Mouse (Mus musculus) lung, embryonic 15.5 days (tissue): ENCODE measurements at regions not wholly inside any gene's neighbourhood (a gene's known extent, or its start where the extent isn't known, plus 50 kb on each side); places are given as distances from the start of the nearest gene placed in this dataset.

ENCODE experiments used
- ATAC-seq: fragments of 200-750 bp; cut with Nextera tagmentation; 2 replicates; pipeline ENCODE4 v1.8.0; 2017; ENCODE audit warnings: moderate number of reproducible peaks, borderline replicate concordance; ENCODE audit not compliant: low FRiP score, low TSS enrichment; ENCODE audit errors: extremely low read depth
- H3K27ac ChIP-seq: fragments of 300-500 bp; sonication (generic); 2 replicates; pipeline ENCODE4 v1.5.1; 2015; ENCODE audit warnings: moderate library complexity, mild to moderate bottlenecking, inconsistent platforms
- H3K27me3 ChIP-seq: fragments of 300-500 bp; sonication (generic); 2 replicates; pipeline ENCODE4 v1.6.1; 2015; ENCODE audit warnings: inconsistent platforms
- H3K36me3 ChIP-seq: fragments of 300-500 bp; sonication (generic); 2 replicates; pipeline ENCODE4 v1.6.1; 2015; ENCODE audit warnings: inconsistent platforms
- H3K4me1 ChIP-seq: fragments of 300-500 bp; sonication (generic); 2 replicates; pipeline ENCODE4 v1.6.1; 2015; ENCODE audit warnings: inconsistent platforms
- H3K4me2 ChIP-seq: fragments of 300-500 bp; sonication (generic); 2 replicates; pipeline ENCODE4 v1.6.1; 2015; ENCODE audit warnings: inconsistent platforms, mild to moderate bottlenecking, moderate library complexity
- H3K4me3 ChIP-seq: fragments of 300-500 bp; sonication (generic); 2 replicates; pipeline ENCODE4 v1.5.1; 2015; ENCODE audit warnings: mild to moderate bottlenecking, inconsistent platforms
- H3K9ac ChIP-seq: fragments of 300-500 bp; sonication (generic); 2 replicates; pipeline ENCODE4 v1.6.1; 2015; ENCODE audit warnings: inconsistent platforms
- H3K9me3 ChIP-seq: fragments of 300-500 bp; sonication (generic); 2 replicates; pipeline ENCODE4 v1.6.1; 2016; ENCODE audit warnings: inconsistent platforms
- WGBS: fragments of 180-500 bp; shearing (Covaris S2); methylation state at CpG from one replicate; pipeline ENCODE4 v1.1.7; 2015; 5-methylcytosine and 5-hydroxymethylcytosine counted together

GRCm38 (mm10) chr14:118374819-118375520 is 108.2 kb downstream of the Gm9376 start:
- WGBS = 89% methylated on average over 10 of the region's 10 CpGs
- Histone ChIP-seq H3K27ac (no peak overlapping the region), H3K9me3 (no peaks in the 10 kb centered on the region), H3K9ac (no peak overlapping the region), H3K36me3 (no peaks in the 10 kb centered on the region), H3K27me3 (no peaks in the 10 kb centered on the region), H3K4me1 (no peaks in the 10 kb centered on the region), H3K4me2 (no peak overlapping the region), H3K4me3 (no peak overlapping the region)
- ATAC-seq = no peak

- no peaks in the 10 kb centered on the region for H3K4me1 ChIP-seq
These were observed 108.9 kb downstream of the Gm9376 start for GRCm38 (mm10) chr14:118375641-118376040.

GRCm38 (mm10) chr14:118379624-118380023 is 112.9 kb downstream of the Gm9376 start:
- no peak overlapping the region for H3K4me3 ChIP-seq
- H3K4me2 ChIP-seq = no peak overlapping the region
- H3K9ac ChIP-seq = no peak overlapping the region

More at GRCm38 (mm10) chr14:118375641-118376040, 108.9 kb downstream of the Gm9376 start:
- Histone ChIP-seq H3K4me2 (no peak overlapping the region), H3K9me3 (no peaks in the 10 kb centered on the region), H3K4me3 (no peak overlapping the region), H3K36me3 (no peaks in the 10 kb centered on the region), H3K9ac (no peak overlapping the region), H3K27ac (no peak overlapping the region), H3K27me3 (no peaks in the 10 kb centered on the region)
- no peak for ATAC-seq
- 89% methylated on average over 12 of the region's 12 CpGs for WGBS

GRCm38 (mm10) chr14:118385529-118385932 is 118.8 kb downstream of the Gm9376 start:
- H3K36me3 ChIP-seq = no peaks in the 10 kb centered on the region
- no peaks in the 10 kb centered on the region for H3K27me3 ChIP-seq
- H3K4me3 ChIP-seq = no peak overlapping the region
- 4% methylated on average over 7 of the region's 7 CpGs for WGBS
- H3K27ac ChIP-seq = no peak overlapping the region
- no peaks in the 10 kb centered on the region for H3K9me3 ChIP-seq
- H3K9ac ChIP-seq = no peak overlapping the region
- peak; percentile 73; the same call in 1 of the 2 replicates for ATAC-seq
- 0 out of 2 replicates have a peak, but pooled peaks cover 5% of the 10 kb centered on the region for H3K4me1 ChIP-seq
- H3K4me2 ChIP-seq = peak overlapping the region; percentile 48

More at GRCm38 (mm10) chr14:118379624-118380023, 112.9 kb downstream of the Gm9376 start:
- no peaks in the 10 kb centered on the region for H3K9me3 ChIP-seq
- H3K4me1 ChIP-seq = no peaks in the 10 kb centered on the region
- H3K36me3 ChIP-seq = no peaks in the 10 kb centered on the region
- WGBS = 86% methylated on average over 8 of the region's 8 CpGs
- no peak for ATAC-seq
- no peaks in the 10 kb centered on the region for H3K27me3 ChIP-seq
- H3K27ac ChIP-seq = no peak overlapping the region

GRCm38 (mm10) chr14:118388061-118388460 is 121.3 kb downstream of the Gm9376 start:
- H3K4me3 ChIP-seq = no peak overlapping the region
- 0 out of 2 replicates have a peak, but pooled peaks cover 5% of the 10 kb centered on the region for H3K4me1 ChIP-seq
- no peak overlapping the region for H3K9ac ChIP-seq
- H3K27me3 ChIP-seq = no peaks in the 10 kb centered on the region
- ATAC-seq = no peak
- 80% methylated on average over 15 of the region's 15 CpGs for WGBS
- no peak overlapping the region for H3K27ac ChIP-seq
- no peak overlapping the region for H3K4me2 ChIP-seq
- H3K36me3 ChIP-seq = no peaks in the 10 kb centered on the region
- H3K9me3 ChIP-seq = no peaks in the 10 kb centered on the region

- Histone ChIP-seq H3K4me3 (no peak overlapping the region), H3K4me1 (no peaks in the 10 kb centered on the region), H3K36me3 (no peaks in the 10 kb centered on the region), H3K9me3 (no peaks in the 10 kb centered on the region), H3K4me2 (no peak overlapping the region), H3K27ac (no peak overlapping the region), H3K27me3 (no peaks in the 10 kb centered on the region), H3K9ac (no peak overlapping the region)
- no peak for ATAC-seq
- WGBS = 57% methylated on average over 3 of the region's 3 CpGs
These were observed 124.0 kb downstream of the Gm9376 start for GRCm38 (mm10) chr14:118390790-118391189.

- H3K4me2 ChIP-seq = no peak overlapping the region
- H3K9me3 ChIP-seq = no peaks in the 10 kb centered on the region
- ATAC-seq = no peak
- H3K9ac ChIP-seq = no peak overlapping the region
- H3K27me3 ChIP-seq = no peaks in the 10 kb centered on the region
- no peak overlapping the region for H3K27ac ChIP-seq
- 84% methylated on average over 5 of the region's 5 CpGs for WGBS
- no peak overlapping the region for H3K4me3 ChIP-seq
- no peaks in the 10 kb centered on the region for H3K36me3 ChIP-seq
- H3K4me1 ChIP-seq = no peaks in the 10 kb centered on the region
These were observed 124.8 kb downstream of the Gm9376 start for GRCm38 (mm10) chr14:118391561-118391960.

- H3K27me3 ChIP-seq = no peaks in the 10 kb centered on the region
- ATAC-seq = no peak
- WGBS = 54% methylated on average over 6 of the region's 6 CpGs
- H3K4me1 ChIP-seq = no peaks in the 10 kb centered on the region
- H3K9me3 ChIP-seq = no peaks in the 10 kb centered on the region
- H3K36me3 ChIP-seq = no peaks in the 10 kb centered on the region
- no peak overlapping the region for H3K4me2 ChIP-seq
- no peak overlapping the region for H3K27ac ChIP-seq
- no peak overlapping the region for H3K4me3 ChIP-seq
- H3K9ac ChIP-seq = no peak overlapping the region
These were observed 126.9 kb downstream of the Gm9376 start for GRCm38 (mm10) chr14:118393676-118394075.

- Histone ChIP-seq H3K4me1 (no peaks in the 10 kb centered on the region), H3K27me3 (peaks cover 46% of the 10 kb centered on the region), H3K4me3 (no peak overlapping the region), H3K36me3 (no peaks in the 10 kb centered on the region), H3K9ac (no peak overlapping the region), H3K4me2 (no peak overlapping the region), H3K9me3 (no peaks in the 10 kb centered on the region), H3K27ac (no peak overlapping the region)
- ATAC-seq = no peak
- WGBS = 72% methylated on average over 4 of the region's 4 CpGs
These were observed 147.5 kb downstream of the Gm9376 start for GRCm38 (mm10) chr14:118414275-118414674.

- peaks cover 47% of the 10 kb centered on the region for H3K27me3 ChIP-seq
- no peaks in the 10 kb centered on the region for H3K4me1 ChIP-seq
- no peak for ATAC-seq
- no peak overlapping the region for H3K27ac ChIP-seq
- 0 out of 2 replicates have a peak, but pooled peaks cover 4% of the 10 kb centered on the region for H3K9me3 ChIP-seq
- 58% methylated on average over 7 of the region's 7 CpGs for WGBS
- no peak overlapping the region for H3K4me3 ChIP-seq
- no peaks in the 10 kb centered on the region for H3K36me3 ChIP-seq
- no peak overlapping the region for H3K4me2 ChIP-seq
- H3K9ac ChIP-seq = no peak overlapping the region
These were observed 149.4 kb downstream of the Gm9376 start for GRCm38 (mm10) chr14:118416163-118416562.

- Histone ChIP-seq H3K4me2 (no peak overlapping the region), H3K9ac (no peak overlapping the region), H3K4me1 (0 out of 2 replicates have a peak, but pooled peaks cover 6% of the 10 kb centered on the region), H3K27ac (no peak overlapping the region), H3K9me3 (0 out of 2 replicates have a peak, but pooled peaks cover 4% of the 10 kb centered on the region), H3K4me3 (no peak overlapping the region), H3K36me3 (no peaks in the 10 kb centered on the region), H3K27me3 (peaks cover 33% of the 10 kb centered on the region)
- 90% methylated on average over 12 of the region's 12 CpGs for WGBS
- no peak for ATAC-seq
These were observed 152.9 kb downstream of the Gm9376 start for GRCm38 (mm10) chr14:118419442-118420193.
